Mouse (Mus musculus) megakaryocyte, embryonic 14.5 days (primary cell): ENCODE results near the gene Fbxw11. TPM values are rescaled to one million over a fixed set of nuclear protein-coding genes. Genes with fewer than 3 reads are reported as not detected.
"Not testable (repeated sequence)": the region's sequence is repeated elsewhere in the genome, so short reads cannot be mapped to it uniquely, and the experiment has no call there.

Source experiments
- H3K27me3 ChIP-seq: replicated peaks from 2 replicates; pipeline ENCODE3; 2012; ENCODE audit warnings: inconsistent platforms
- H3K36me3 ChIP-seq: replicated peaks from 2 replicates; pipeline ENCODE3; 2012; ENCODE audit warnings: low read length, inconsistent platforms, mixed read lengths
- H3K4me1 ChIP-seq: 2 replicates; pipeline ENCODE4 v1.6.1; 2012; ENCODE audit warnings: inconsistent platforms
- H3K4me3 ChIP-seq: replicated peaks from 2 replicates; pipeline ENCODE3; 2012; ENCODE audit warnings: moderate library complexity, mild to moderate bottlenecking, inconsistent platforms
- H3K9me3 ChIP-seq: 2 replicates; pipeline ENCODE4 v1.6.1; 2012; ENCODE audit warnings: inconsistent platforms
- FLI1 ChIP-seq: IDR thresholded peaks from 2 replicates; pipeline ENCODE4 v1.6.1; 2012; ENCODE audit warnings: low read length, inconsistent platforms, mixed read lengths
- GATA1 ChIP-seq: IDR thresholded peaks from 3 replicates; pipeline ENCODE4 v1.6.1; 2012; ENCODE audit warnings: mixed read lengths, low read length, inconsistent platforms, borderline replicate concordance
- polyA plus RNA-seq: library from polyadenylated mRNA; stranded (reverse); fragments of >175 nt; gene quantifications from 2 replicates; pipeline ENCODE4 v1.2.3, GENCODE M21; 2012; ENCODE audit warnings: low replicate concordance; ENCODE audit not compliant: insufficient read depth

Gene Fbxw11
- polyA plus RNA-seq, 1 experiment = 13.1 TPM

GRCm38 (mm10) chr11:32666983-32667382 is 24.5 kb downstream of the Fbxw11 start:
- TF ChIP-seq GATA1 = no peak
- no peak for TF ChIP-seq FLI1
- no peaks in the 10 kb centered on the region for H3K9me3 ChIP-seq
- no peak overlapping the region for H3K4me3 ChIP-seq
- peaks cover 88% of the 10 kb centered on the region for H3K4me1 ChIP-seq
- H3K36me3 ChIP-seq = peaks cover 40% of the 10 kb centered on the region
- no peaks in the 10 kb centered on the region for H3K27me3 ChIP-seq

- H3K4me3 ChIP-seq = peak overlapping the region; percentile 70
Observed at GRCm38 (mm10) chr11:32671480-32671879, 29.0 kb downstream of the Fbxw11 start.

GRCm38 (mm10) chr11:32676777-32677176 is 34.3 kb downstream of the Fbxw11 start:
- Histone ChIP-seq H3K36me3 (peaks cover 14% of the 10 kb centered on the region), H3K9me3 (no peaks in the 10 kb centered on the region), H3K4me1 (peaks cover 83% of the 10 kb centered on the region)

More at GRCm38 (mm10) chr11:32671480-32671879, 29.0 kb downstream of the Fbxw11 start:
- Histone ChIP-seq H3K36me3 (peaks cover 40% of the 10 kb centered on the region), H3K27me3 (no peaks in the 10 kb centered on the region), H3K4me1 (peaks cover 86% of the 10 kb centered on the region), H3K9me3 (no peaks in the 10 kb centered on the region)
- TF ChIP-seq GATA1 (no peak), FLI1 (no peak)

GRCm38 (mm10) chr11:32677811-32678210 is 35.3 kb downstream of the Fbxw11 start:
- Histone ChIP-seq H3K27me3 (no peaks in the 10 kb centered on the region), H3K4me1 (peaks cover 82% of the 10 kb centered on the region), H3K4me3 (no peak overlapping the region), H3K36me3 (peaks cover 14% of the 10 kb centered on the region), H3K9me3 (no peaks in the 10 kb centered on the region)
- no peak for TF ChIP-seq FLI1
- TF ChIP-seq GATA1 = no peak

More at GRCm38 (mm10) chr11:32676777-32677176, 34.3 kb downstream of the Fbxw11 start:
- no peak overlapping the region for H3K4me3 ChIP-seq
- TF ChIP-seq FLI1 (no peak), GATA1 (no peak)
- H3K27me3 ChIP-seq = no peaks in the 10 kb centered on the region

GRCm38 (mm10) chr11:32679091-32679490 is 36.6 kb downstream of the Fbxw11 start:
- peaks cover 85% of the 10 kb centered on the region for H3K4me1 ChIP-seq
- H3K9me3 ChIP-seq, H3K4me3 ChIP-seq, H3K27me3 ChIP-seq: not testable (repeated sequence)
- peaks cover 15% of the 10 kb centered on the region for H3K36me3 ChIP-seq

GRCm38 (mm10) chr11:32680014-32680413 is 37.5 kb downstream of the Fbxw11 start:
- H3K4me1 ChIP-seq = peaks cover 84% of the 10 kb centered on the region
- no peak overlapping the region for H3K4me3 ChIP-seq
- no peaks in the 10 kb centered on the region for H3K9me3 ChIP-seq
- H3K36me3 ChIP-seq = peaks cover 14% of the 10 kb centered on the region
- no peaks in the 10 kb centered on the region for H3K27me3 ChIP-seq
- TF ChIP-seq FLI1 = no peak
- TF ChIP-seq GATA1 = no peak

- TF ChIP-seq GATA1 = no peak
- TF ChIP-seq FLI1 = no peak
- H3K9me3 ChIP-seq = no peaks in the 10 kb centered on the region
- H3K4me1 ChIP-seq = peaks cover 83% of the 10 kb centered on the region
Observed at GRCm38 (mm10) chr11:32681192-32681795, 38.8 kb downstream of the Fbxw11 start.

GRCm38 (mm10) chr11:32682335-32683102 is 40.0 kb downstream of the Fbxw11 start:
- TF ChIP-seq FLI1 (no peak), GATA1 (no peak)
- Histone ChIP-seq H3K36me3 (peaks cover 9% of the 10 kb centered on the region), H3K4me1 (peaks cover 76% of the 10 kb centered on the region), H3K27me3 (no peaks in the 10 kb centered on the region), H3K9me3 (no peaks in the 10 kb centered on the region), H3K4me3 (no peak overlapping the region)

More at GRCm38 (mm10) chr11:32681192-32681795, 38.8 kb downstream of the Fbxw11 start:
- H3K36me3 ChIP-seq = peaks cover 14% of the 10 kb centered on the region
- no peak overlapping the region for H3K4me3 ChIP-seq
- no peaks in the 10 kb centered on the region for H3K27me3 ChIP-seq

- Histone ChIP-seq H3K27me3 (no peaks in the 10 kb centered on the region), H3K4me1 (peaks cover 80% of the 10 kb centered on the region), H3K4me3 (no peak overlapping the region), H3K36me3 (peaks cover 14% of the 10 kb centered on the region), H3K9me3 (no peaks in the 10 kb centered on the region)
- TF ChIP-seq FLI1 = no peak
- no peak for TF ChIP-seq GATA1
Observed at GRCm38 (mm10) chr11:32684690-32685254, 42.2 kb downstream of the Fbxw11 start.

GRCm38 (mm10) chr11:32688245-32688855 is 45.8 kb downstream of the Fbxw11 start:
- TF ChIP-seq FLI1 (no peak), GATA1 (no peak)
- Histone ChIP-seq H3K4me1 (peaks cover 78% of the 10 kb centered on the region), H3K9me3 (no peaks in the 10 kb centered on the region), H3K27me3 (no peaks in the 10 kb centered on the region), H3K36me3 (peaks cover 20% of the 10 kb centered on the region), H3K4me3 (no peak overlapping the region)
